Mouse (Mus musculus): ENCODE results near the gene Syngr3.
A peak's percentile ranks its signal among the peaks of the same experiment; 100 is the strongest.
"Not testable (repeated sequence)": the region's sequence is repeated elsewhere in the genome, so short reads cannot be mapped to it uniquely, and the experiment has no call there.

Gene Syngr3

GRCm38 (mm10) chr17:24689251-24690081 lies at the start of gene Syngr3:
Gene Syngr3 (minus strand): TSS chr17:24689955.
- no peak for DNase-seq (ENCODE audit: low spot score)

GRCm38 (mm10) chr17:24738238-24738637 lies 48.5 kb upstream of the Syngr3 start:
- no peak for DNase-seq (ENCODE audit: low spot score)

- DNase-seq (ENCODE audit: low spot score), result no peak
Observed at GRCm38 (mm10) chr17:24737135-24737810, 47.5 kb upstream of the Syngr3 start.

- peak; percentile 98 for DNase-seq (ENCODE audit: low spot score)
Observed at GRCm38 (mm10) chr17:24736330-24737051, 46.7 kb upstream of the Syngr3 start, which contains the start of gene Msrb1. Gene Msrb1 (plus strand): TSS chr17:24736642.

GRCm38 (mm10) chr17:24735446-24735845 lies 45.7 kb upstream of the Syngr3 start:
- no peak for DNase-seq (ENCODE audit: low spot score)

- no peak for DNase-seq (ENCODE audit: low spot score)
Observed at GRCm38 (mm10) chr17:24734513-24734912, 44.8 kb upstream of the Syngr3 start.

- no peak for DNase-seq (ENCODE audit: low spot score)
Observed at GRCm38 (mm10) chr17:24733434-24734050, 43.8 kb upstream of the Syngr3 start.

- no peak for DNase-seq (ENCODE audit: low spot score)
Observed at GRCm38 (mm10) chr17:24732233-24732935, 42.6 kb upstream of the Syngr3 start.

GRCm38 (mm10) chr17:24730787-24731186 lies 41.0 kb upstream of the Syngr3 start:
- no peak for DNase-seq (ENCODE audit: low spot score)

- DNase-seq (ENCODE audit: low spot score), result no peak
Observed at GRCm38 (mm10) chr17:24729067-24729466, 39.3 kb upstream of the Syngr3 start.

GRCm38 (mm10) chr17:24728184-24728583 lies 38.4 kb upstream of the Syngr3 start:
- DNase-seq (ENCODE audit: low spot score), result no peak

GRCm38 (mm10) chr17:24727618-24728017 lies 37.9 kb upstream of the Syngr3 start, which contains the start of gene Rpl3l:
Gene Rpl3l (plus strand): TSS chr17:24727820.
- DNase-seq (ENCODE audit: low spot score), result no peak

- DNase-seq (ENCODE audit: low spot score), result no peak
Observed at GRCm38 (mm10) chr17:24725637-24726390, 36.1 kb upstream of the Syngr3 start.

- DNase-seq (ENCODE audit: low spot score), result peak; percentile 97
Observed at GRCm38 (mm10) chr17:24724184-24724583, 34.4 kb upstream of the Syngr3 start, which contains the start of gene Ndufb10. Gene Ndufb10 (minus strand): TSS chr17:24724478.

GRCm38 (mm10) chr17:24723881-24724180 lies 34.1 kb upstream of the Syngr3 start:
- DNase-seq (ENCODE audit: low spot score), result no peak

- DNase-seq (ENCODE audit: low spot score), result no peak
Observed at GRCm38 (mm10) chr17:24723122-24723880, 33.5 kb upstream of the Syngr3 start.

GRCm38 (mm10) chr17:24722220-24722924 lies 32.6 kb upstream of the Syngr3 start:
- no peak for DNase-seq (ENCODE audit: low spot score)

- DNase-seq (ENCODE audit: low spot score), result not testable (repeated sequence)
Observed at GRCm38 (mm10) chr17:24721383-24721955, 31.7 kb upstream of the Syngr3 start.

- DNase-seq (ENCODE audit: low spot score), result not testable (repeated sequence)
Observed at GRCm38 (mm10) chr17:24720616-24721015, 30.9 kb upstream of the Syngr3 start.

Data from urinary bladder, postnatal 14 days (tissue).